Mouse (Mus musculus) neutrophil, adult 5-6 weeks (primary cell): Measurements from ENCODE around the gene Naglu. TPM values are rescaled to one million over a fixed set of nuclear protein-coding genes. Genes with fewer than 3 reads are reported as not detected.

ENCODE experiments used
- ATAC-seq: fragments of 151-379, 151-347 bp; 2 replicates; pipeline ENCODE4 v1.8.0; 2017; ENCODE audit warnings: mild to moderate bottlenecking, moderate TSS enrichment; ENCODE audit not compliant: insufficient number of reproducible peaks, poor library complexity, low FRiP score, severe bottlenecking; ENCODE audit errors: extremely low read depth
- total RNA-seq: library from RNA; stranded (forward); fragments of 200-1000 nt; gene quantifications from 2 replicates; pipeline ENCODE4 v1.2.3, GENCODE M21; 2017

Naglu gene
- total RNA-seq, result 11.1 and 13.6 TPM in 2 replicates

- ATAC-seq, result peak; percentile 79
These were observed at the start of gene Naglu for GRCm38 (mm10) chr11:101069391-101070188. Gene Naglu (plus strand): TSS chr11:101070012.

GRCm38 (mm10) chr11:101023371-101023770, 46.4 kb upstream of the Naglu start:
- no peak for ATAC-seq

GRCm38 (mm10) chr11:101024001-101024400, 45.8 kb upstream of the Naglu start:
- no peak for ATAC-seq

- no peak for ATAC-seq
These were observed 42.7 kb upstream of the Naglu start for GRCm38 (mm10) chr11:101027121-101027520.

- no peak for ATAC-seq
These were observed 40.5 kb upstream of the Naglu start for GRCm38 (mm10) chr11:101029320-101029719.

- no peak for ATAC-seq
These were observed 39.5 kb upstream of the Naglu start for GRCm38 (mm10) chr11:101030136-101030807.

- no peak for ATAC-seq
These were observed 39.0 kb upstream of the Naglu start for GRCm38 (mm10) chr11:101030808-101031156.

- no peak for ATAC-seq
These were observed 38.3 kb upstream of the Naglu start for GRCm38 (mm10) chr11:101031470-101031869.

GRCm38 (mm10) chr11:101033856-101034500, 35.8 kb upstream of the Naglu start:
- no peak for ATAC-seq

- no peak for ATAC-seq
These were observed 35.0 kb upstream of the Naglu start for GRCm38 (mm10) chr11:101034614-101035327.

GRCm38 (mm10) chr11:101035328-101035695, 34.5 kb upstream of the Naglu start:
- ATAC-seq, result no peak

GRCm38 (mm10) chr11:101037795-101038194, 32.0 kb upstream of the Naglu start:
- no peak for ATAC-seq

GRCm38 (mm10) chr11:101045826-101046225, 24.0 kb upstream of the Naglu start:
- no peak for ATAC-seq

- no peak for ATAC-seq
These were observed 23.4 kb upstream of the Naglu start for GRCm38 (mm10) chr11:101046440-101046839.

GRCm38 (mm10) chr11:101047502-101047901, 22.3 kb upstream of the Naglu start:
- ATAC-seq, result no peak

GRCm38 (mm10) chr11:101050359-101050758, 19.5 kb upstream of the Naglu start:
- no peak for ATAC-seq

GRCm38 (mm10) chr11:101051051-101051493, 18.7 kb upstream of the Naglu start:
- no peak for ATAC-seq

- ATAC-seq, result no peak
These were observed 18.2 kb upstream of the Naglu start for GRCm38 (mm10) chr11:101051617-101052016.

GRCm38 (mm10) chr11:101052751-101053473, 16.9 kb upstream of the Naglu start:
- ATAC-seq, result no peak
